Mouse (Mus musculus) adrenal gland, adult 8-10 months (tissue): Measurements from ENCODE around the gene Rpl13. TPM values are rescaled to one million over a fixed set of nuclear protein-coding genes. Genes with fewer than 3 reads are reported as not detected.

Experiments
- DNase-seq: peaks from one replicate; pipeline ENCODE4 v3.0.0; 2022
- total RNA-seq, 4 experiments: library from RNA; stranded (reverse); gene quantifications; 2 replicates each; pipeline ENCODE4 v1.2.4; 2022

The Rpl13 gene
- total RNA-seq, 4 experiments from 2014 or later, result 669 to 739 (median 714) TPM

DNA sequence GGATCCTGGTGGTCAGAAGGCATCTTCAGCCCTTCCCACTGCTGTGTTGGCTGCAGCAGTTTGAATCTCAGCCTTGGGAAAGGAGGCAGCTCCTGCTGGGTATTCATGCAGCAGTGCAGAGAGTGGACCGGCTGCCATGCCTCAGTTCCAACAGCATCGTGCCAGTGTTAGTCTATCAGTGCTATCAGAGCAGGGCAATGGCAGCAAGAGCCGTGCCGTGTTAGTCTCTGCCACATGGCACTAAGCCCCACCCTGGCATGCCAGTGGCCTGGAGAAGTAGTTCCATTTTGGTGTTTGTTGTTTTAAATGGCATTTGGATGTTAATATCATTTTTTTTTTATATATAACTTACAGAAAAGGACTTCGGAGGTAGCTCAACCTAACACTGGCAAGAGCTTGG is 6.8 kb downstream of the Rpl13 start:
- DNase-seq, result no peak

DNA sequence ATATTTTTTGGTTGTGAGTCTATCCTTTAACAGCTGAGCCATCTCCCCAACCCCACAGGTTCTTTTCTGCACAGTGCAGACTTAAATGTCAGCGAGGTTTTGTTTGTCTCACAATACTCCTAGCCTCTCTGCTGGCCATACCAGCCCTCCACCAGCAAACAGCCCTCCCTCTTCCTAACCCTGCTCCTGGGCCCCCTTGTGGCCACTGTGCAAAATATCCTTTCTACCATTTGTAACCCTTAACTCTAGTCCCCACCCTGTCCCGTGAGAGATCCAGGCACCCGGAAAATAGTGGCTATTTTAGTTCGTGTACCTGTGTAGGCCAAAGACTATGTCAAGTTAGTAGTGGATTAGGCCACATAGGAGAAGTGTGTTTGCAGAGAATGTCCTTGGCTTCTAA is 8.5 kb downstream of the Rpl13 start:
- DNase-seq, result no peak

DNA sequence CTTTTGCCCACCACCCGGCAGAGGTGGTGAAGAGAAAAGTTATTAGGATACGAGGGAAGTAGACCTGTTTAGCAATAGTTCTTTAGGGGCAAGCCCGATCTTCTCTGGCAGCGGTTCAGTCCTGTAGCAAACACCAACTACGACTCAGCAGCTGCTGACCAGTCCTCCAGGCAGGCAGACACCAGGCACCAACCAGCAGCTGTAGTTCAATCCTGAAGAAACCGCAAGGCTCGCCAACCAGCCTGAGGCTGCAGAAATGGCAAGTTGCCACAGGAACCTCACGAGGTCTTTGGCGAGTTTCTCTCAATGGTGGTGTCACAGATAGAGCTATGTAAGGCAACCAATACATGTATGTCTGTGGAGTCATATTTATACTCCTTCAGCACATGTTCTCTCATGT is 10.7 kb downstream of the Rpl13 start:
- DNase-seq, result no peak

DNA sequence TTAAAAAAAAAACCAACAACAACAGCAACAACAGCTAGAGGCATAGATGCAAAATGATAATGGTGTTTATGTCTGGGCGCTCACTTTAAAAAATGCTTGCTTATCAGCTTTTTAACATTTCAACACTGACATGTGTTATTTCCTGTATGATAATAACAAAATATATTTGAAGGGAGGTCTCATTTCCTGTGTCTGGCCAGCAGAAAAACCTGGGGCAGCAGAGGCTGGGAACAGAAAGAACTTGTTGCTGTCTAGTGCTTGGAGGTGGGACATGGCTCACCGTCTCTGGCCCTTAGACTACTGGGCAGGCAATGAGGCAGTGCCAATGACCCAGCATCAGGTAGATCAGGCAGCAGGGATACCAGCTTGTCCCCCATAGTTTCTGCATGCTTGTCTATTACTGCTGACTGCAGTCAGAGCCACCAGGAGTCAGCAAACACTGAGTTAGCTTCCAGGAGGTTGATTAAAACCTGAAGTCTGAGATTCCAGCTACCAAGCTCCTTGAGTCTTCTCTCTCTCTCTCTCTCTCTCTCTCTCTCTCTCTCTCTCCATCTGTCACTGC is 11.8 kb downstream of the Rpl13 start:
- no peak for DNase-seq

DNA sequence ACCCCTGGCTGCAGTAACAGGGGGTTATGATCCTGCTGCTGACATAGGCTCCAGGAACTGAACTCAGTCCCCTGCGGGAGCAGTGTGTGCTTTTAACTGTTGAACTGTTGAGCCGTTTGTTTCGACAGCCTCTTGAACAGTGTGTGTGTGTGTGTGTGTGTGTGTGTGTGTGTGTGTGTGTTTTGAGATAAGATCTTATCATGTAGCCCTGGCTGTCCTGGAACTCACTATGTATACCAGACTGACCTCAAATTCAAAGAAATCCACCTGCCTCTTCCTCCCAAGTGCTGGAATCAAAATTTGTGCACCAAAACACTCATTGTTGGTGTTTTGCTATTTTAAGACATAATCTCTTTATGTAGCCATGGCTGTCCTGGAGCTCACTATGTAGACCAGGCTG is 12.5 kb downstream of the Rpl13 start:
- no peak for DNase-seq

DNA sequence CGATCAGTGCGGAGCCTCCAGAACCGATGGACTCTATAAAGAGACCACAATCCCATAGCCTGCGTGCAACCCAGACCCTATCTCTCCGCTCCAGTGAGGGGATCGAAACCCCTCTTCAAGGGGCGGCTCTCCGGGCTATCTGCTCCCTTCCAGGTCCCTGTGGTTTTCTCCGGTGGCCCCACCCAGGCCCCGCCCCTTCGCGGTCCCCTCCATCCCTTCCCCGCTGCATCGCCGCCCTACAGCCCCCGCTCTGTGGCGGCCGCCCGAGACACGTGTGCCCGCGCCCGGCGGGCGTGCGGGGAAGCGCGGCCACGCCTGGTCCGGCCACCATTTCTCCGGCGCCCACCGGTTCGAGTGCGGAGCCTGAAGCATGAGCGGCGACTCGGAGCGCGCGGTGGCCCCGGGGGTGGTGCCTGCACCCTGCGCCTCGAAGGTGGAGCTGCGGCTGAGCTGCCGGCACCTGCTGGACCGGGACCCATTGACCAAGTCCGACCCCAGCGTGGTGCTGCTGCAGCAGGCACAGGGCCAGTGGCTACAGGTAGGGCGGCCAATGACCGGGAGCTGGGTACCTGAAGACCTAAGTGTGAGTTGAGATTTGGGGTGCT is 15.1 kb downstream of the Rpl13 start, which contains the start of gene Cpne7:
Gene Cpne7 (plus strand): TSS at position 248 of the 605 bp plus-strand sequence.
- no peak for DNase-seq

DNA sequence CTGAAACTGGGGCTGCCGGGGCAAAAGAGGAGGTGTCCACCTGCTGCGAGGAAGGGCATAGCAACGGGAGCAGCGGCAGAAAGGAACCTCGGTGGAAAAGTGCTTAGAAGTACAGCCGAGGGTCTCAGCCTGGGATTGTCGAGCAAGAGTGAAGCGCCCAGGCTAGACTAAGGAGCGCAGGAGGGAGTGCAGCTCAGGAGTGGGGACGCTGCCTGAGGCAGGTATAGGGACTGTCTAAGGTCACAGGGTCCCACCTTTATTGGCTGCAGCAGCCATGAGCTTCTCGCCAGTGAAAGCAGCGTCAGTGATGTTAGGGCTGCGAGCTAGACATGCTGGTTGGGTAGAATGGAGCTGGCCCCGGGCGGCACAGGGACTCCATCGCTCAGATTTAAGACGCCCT is 15.6 kb downstream of the Rpl13 start:
- no peak for DNase-seq

DNA sequence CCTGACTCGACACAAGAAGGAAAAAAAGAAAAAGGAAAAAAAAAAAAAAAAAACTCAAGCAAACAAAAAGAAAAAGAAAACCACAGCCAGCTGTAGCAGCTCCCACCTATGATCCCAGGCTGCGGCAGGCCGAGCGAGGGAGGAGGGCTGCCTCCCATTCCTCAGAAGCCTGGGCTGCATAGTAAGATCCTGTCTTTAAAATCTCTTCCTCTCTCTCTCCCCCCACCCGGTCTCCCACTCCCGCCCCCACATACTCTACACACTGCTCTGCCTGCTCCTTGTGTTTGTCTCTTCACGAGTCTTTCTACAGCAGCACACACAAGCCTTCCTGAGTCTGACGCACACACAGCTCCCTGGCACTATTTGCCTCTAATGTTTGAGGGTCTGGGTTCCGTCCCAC is 19.9 kb downstream of the Rpl13 start:
- DNase-seq, result no peak

DNA sequence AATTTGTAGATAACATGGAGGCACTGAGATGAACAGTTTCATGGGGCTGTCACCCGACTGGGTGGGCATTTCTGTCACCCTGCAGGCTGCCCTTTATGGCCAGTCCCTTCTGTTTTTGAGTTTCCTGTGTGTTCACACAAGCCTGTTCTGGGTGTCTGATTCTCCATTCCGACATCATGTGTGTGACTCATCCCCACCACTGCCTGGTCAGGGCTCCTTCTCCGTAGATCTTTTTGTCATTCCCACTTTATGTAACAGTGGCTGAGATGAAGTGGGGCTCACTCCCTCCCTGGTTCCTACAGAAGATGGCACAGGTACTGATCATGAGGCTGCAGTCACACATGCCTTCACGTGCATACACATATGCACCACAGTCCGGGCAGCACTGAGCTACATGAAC is 20.5 kb downstream of the Rpl13 start:
- no peak for DNase-seq

DNA sequence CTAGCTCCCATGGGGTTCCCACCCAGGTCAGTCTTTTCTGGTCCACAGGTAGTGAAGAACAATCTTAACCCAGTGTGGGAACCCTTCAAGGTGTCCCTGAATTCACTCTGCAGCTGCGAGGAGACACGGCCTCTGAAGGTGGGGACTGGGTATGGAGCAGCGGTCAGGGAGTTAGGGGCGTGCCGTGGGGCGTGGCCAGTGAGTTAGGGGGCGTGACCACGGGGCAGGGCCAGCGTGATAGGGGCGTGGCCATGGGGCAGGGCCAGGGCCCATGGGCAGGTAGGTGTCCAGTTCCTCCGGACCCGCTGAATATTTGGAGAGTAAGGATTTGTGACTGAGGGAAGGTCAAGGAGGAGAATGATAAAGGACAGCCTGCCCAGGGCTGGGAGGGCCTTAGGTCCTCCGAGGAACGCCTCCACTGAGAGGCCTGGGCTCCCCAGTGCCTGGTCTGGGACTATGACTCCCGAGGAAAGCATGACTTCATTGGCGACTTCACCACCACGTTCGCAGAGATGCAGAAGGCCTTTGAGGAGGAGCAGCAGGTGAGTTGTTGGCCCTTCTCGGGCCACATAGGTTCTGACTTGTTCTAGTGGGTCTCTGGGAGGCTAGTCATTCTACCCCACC is 24.2 kb downstream of the Rpl13 start:
- no peak for DNase-seq

DNA sequence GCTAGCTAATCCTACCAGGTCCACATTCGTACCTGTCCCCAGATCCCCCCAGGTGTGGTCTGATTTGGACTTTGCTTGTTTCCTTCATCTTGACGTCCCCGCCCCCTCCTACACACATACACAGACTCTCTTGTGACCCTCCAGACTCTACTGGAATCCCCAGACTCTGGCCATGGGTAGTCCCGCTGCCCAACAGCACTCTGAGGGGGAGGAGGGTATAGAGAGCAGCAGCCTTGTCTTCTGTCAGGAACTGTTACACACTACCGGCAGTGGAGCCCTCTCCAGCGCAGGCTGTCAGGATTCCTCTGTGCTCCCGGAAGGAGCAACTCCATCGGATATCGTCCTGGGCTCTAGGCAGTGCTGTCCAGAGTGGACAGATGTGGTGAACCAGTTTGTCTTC is 28.9 kb downstream of the Rpl13 start:
- no peak for DNase-seq

DNA sequence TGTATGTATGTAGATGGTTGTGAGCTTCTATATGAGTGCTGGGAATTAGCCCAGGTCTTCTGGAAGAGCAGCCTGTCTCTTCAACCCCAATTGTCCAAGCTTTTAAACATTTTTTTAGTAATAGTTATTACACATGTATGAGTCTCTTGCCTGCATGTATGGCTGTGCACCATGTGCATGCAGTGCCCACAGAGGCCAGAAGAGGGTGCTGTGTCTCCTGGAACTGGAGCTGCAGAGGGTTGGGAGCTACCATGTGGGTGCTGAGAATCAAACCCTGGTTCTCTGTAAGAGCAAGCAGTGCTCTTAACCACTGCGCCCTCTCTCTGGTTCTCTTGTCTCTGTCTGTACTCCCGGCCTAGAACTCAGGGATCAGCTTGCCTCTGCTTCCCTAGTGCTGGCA is 30.8 kb downstream of the Rpl13 start:
- DNase-seq, result no peak

DNA sequence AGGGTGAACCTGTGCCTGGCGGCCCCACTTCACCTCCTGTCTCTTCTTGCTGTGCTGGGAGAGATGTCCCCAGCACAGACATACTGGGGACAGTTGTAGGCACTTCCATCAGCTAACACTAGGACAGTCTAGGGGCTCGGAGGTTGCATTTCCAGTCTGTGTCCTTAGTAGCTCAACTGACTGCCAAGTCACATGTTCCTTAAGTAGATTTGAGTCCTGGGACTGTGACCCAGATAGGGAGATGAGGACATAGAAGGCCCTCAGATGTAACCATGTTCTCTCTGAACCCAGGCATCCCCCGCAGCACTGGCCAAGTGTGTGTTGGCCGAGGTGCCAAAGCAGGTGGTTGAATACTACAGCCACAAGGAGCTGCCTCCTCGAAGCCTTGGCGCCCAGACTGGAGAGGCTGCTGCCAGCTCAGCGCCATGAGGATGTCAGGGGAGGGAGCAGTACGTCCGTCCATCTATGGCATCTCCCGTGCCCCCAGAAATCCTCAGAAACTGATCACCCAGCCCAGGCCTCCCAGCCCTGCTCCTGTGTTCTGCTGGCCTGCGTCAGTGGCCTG is 32.1 kb downstream of the Rpl13 start:
- DNase-seq, result no peak

DNA sequence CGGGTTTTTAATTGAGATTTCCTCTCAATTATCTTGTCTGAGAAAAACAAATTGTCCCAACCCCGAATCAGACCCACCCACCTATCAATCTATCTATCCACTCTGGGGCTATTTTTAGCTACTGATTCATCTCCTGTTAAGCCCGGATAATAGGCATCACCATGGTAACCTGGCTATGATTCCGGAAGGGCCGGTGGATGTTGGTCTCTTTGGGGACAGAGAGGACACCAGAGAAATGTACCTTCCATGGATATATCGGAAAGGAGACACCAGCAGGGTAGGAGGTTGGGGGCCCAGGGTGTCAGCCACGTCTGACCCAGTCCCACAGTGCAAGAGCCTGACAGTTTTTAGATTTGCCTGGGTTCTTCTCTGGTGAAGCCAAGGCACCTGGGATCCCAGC is 33.3 kb downstream of the Rpl13 start:
- no peak for DNase-seq

DNA sequence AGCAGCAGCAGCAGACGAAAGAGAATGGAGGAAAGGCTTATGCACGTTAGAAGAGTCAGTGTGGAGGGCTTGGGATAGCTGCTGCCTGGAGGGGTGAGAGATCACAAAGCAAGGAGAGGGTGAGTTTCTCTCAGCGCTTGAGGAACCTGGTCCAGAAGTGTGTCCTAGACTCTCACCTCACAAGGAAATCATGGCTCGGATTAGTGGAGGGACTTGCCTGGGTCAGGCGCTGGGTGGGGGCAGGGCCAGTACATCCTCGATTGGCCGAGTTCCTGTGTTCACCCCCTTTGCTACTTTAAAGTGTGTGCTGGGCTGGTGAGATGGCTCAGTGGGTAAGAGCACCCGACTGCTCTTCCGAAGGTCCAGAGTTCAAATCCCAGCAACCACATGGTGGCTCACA is 33.7 kb downstream of the Rpl13 start:
- no peak for DNase-seq

DNA sequence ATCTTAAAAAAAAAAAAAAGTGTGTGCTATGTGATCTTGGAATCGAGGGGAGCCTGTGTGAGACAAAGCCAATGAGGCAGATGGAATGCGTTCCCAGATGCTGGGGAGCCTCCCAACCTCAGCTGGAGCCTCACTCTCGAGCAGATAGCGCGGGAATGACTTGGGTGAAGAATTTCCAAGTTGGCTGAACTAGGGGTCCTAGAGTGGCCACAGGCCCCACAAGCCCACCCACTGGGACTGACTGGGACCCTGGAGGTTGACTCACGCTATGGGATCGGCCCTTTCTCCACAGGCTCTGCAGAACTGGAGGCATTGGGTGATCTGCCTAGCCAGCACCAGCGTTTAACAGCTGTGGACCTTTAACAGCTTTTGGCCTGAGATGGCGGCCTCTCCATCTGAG is 34.1 kb downstream of the Rpl13 start:
- DNase-seq, result no peak

DNA sequence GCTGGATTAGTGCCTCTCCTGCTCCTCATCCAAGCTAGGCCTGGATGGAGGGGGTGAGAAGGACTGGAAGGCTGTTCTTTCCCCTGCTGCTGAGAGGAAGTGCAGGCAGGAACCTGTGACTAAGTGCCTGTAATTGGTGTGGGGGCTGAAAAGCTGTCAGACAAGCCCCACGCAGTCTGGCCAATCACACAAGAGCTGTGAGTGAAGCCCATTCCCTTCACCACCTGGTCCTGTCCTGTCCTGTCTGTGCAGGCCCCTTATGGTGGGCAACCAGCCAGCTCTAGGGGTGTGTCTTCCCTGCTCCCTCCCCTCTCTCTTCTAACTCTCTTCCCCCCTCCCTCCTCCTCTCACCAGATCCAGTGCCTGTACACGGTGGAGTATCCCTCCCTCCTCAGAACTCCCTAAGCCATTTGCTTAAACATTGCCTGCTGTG is 35.5 kb downstream of the Rpl13 start:
- DNase-seq, result no peak

DNA sequence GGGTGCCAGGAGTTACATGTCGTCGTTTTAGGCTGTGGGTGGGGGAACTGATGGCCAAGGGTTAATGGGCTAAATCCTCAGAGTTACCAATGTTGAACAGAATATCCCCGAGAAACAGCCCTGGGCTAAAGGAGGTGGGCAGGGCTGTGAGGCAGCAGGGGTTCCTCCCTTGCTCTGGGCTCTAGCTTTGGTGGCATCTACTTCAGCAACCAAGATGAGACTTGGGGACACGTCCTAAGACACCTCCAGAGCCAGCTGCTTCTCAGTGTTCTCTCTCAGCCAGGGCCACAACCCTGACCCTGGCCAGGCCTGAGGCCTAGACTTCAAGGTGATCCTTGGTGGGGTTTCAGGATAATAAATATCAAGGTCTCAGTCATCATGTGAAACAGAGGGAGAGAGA is 36.6 kb downstream of the Rpl13 start:
- DNase-seq, result no peak

DNA sequence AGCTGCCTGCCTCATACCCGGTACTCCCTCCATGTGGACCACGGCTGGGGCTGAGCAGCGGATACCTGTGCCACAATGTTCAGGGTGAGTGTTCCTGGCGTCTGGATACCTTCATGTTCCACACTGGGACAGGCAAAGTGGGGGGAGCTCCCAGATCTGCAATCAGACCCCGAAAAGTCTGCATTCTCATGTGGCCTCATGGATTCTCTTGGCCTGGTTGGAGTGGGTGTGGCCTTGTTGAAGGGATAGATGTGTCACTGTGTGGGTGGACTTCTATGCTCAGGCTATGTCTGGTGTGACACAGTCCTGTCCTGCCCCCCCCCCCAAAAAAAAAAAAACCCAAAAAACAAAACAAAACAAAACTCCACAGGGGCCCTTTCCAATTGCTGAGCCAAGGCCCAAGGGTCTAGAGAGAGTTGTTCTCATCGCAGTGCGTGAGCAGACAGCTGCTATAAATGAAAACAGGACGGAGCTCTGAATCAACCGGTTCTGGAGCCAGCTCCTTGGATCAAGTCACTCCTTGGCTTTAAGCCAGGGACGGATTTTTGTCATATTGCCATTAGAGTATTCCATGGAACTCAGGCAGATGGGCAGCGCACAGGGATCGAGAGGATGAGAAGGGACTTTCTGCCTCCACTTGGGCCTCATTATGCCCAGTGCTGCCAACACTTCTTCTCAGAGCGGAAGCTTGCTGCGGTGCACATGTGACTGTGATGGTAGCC is 39.8 kb downstream of the Rpl13 start:
- peak; percentile 79 for DNase-seq

DNA sequence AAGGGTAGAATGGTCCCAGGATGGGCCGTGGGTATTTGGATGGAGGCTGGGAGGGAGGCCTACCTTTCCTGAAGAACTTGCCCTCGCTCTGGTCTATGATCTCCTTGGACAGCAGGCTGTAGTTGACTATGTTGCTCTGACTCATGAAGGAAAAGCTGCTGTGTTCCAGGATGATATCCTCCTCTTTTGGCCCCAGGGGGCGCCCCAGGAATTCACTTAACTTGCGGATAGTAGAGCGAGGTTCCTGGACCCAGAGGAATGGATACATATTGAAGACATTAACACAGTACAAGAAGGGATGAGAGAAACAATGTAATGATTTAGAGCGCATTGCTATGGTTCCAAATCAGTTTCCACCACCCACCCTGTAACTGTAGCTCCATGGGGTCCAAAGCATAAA is 43.1 kb downstream of the Rpl13 start:
- DNase-seq, result no peak

DNA sequence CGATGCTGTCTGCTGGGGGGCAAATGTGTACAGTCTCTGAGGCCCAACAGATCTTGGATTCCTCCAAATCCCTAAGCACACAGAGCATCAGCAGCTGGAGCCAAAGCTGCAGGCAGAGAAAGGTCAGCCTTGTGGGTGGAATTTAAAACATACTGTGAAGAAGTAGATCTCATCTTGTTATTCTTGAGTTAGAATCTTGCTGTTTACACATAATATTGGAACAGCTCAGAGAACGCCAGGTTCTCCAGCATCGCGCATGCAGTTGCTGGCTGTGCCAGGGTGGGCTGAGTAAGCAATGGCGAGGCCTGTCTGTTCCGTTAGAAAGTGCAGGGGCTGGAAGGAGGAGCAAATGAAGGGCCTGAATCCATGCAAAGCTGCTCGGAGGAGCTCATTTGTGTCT is 44.2 kb downstream of the Rpl13 start:
- no peak for DNase-seq

DNA sequence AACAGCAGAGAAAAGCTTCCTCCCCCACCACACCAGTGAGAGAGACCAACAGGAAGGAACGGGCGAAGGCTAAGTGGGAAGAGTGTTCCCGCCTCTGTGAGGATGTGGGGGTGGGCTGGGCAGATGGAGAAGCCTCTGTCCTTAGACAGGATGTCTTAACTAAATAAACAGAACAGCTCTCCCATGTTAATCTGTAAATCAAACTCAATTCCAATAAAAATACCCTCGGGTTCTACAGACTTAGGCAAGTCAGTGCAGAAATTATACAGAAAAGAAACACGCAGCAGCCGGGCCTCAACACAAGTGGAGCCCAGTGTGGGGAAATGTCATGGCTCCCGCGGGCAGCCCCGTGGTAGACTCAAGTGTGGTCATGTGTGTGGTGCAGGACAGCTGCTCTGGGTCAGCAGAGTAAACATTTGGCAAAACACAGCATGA is 48.6 kb downstream of the Rpl13 start:
- DNase-seq, result no peak
